Mouse (Mus musculus) gastrocnemius, adult 8-10 months (tissue): ENCODE measurements around the gene Syt16. TPM values are rescaled to one million over a fixed set of nuclear protein-coding genes. Genes with fewer than 3 reads are reported as not detected.

Source experiments
- DNase-seq, 2 experiments: peaks; one replicate each; pipeline ENCODE4 v3.0.0; 2022; ENCODE audit warnings: low spot score in 2 of 2
- total RNA-seq, 4 experiments: library from RNA; stranded (reverse); gene quantifications; 2 replicates each; pipeline ENCODE4 v1.2.4; 2022

Syt16 gene
- total RNA-seq, 4 experiments from 2014 or later = not detected

DNA sequence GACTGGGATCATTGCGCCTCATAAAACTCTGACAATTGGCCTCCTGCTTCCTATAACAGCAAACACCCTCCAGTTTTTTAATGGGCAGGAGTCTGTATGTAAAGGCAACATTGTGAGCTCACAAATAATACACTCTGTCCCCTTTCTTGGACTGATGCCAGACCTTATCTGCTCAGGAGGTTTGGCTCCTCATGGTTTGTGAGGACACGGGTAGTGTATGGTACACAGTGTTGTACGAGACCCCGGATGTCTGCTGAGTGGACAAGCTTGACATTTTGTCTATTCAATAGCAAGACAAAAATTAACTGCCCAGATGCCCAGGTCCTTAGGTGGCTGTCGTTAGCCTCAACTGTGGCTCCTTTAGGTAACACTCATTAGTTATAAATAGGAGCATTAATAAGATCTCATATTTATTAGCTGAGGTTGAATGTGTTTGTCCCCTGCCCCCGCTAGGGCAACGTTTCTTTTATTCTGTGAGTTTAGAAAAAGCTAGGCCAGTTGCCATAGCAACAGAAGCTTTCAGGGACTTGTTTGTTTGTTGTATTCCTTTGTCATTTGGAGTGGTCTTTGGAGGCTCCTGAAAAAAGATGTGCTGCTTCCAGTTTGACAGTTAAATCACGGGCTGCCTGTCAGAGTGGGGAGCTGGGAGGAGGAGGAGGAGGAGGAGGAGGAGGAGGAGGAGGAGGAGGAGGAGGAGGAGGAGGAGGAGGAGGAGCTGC is 101.3 kb downstream of the Syt16 start:
- no peak for DNase-seq

DNA sequence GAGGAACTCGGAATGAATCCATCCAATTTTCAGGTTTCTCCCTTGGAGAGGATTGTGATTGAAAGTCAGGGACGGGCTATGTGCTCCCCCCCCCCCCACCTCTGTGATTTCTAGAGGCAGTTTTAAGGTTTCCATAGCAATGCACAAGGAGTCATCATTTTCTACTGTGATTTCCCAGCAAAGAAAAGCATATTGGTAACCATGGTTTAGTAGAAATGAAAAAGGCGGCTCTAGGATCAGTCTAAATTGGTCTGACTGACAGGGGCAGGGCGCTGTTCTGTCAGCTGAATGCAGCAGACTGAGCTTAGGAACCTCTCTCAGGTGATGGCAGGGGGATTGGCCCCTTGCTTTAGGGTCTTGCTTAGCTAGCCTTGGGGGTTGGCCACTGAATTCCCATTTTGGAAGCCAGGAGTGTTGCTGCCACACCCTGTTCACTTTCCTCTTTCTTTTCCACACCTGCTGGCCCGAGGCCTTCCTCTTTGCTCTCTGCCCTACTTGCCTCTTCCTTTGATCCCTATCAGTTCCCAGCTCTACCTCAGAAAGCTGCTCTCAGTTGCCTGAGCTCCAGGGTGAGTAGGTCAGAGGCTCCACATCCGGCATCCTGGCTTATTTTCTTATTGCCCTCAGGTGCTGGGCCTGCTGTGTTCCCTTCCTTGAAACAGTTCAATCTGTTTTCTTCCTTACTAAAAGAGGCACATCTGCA is 108.5 kb downstream of the Syt16 start:
- DNase-seq = no peak

GRCm38 (mm10) chr12:74108663-74109081 is 111.2 kb downstream of the Syt16 start:
- no peak for DNase-seq

GRCm38 (mm10) chr12:74109462-74110068 is 112.1 kb downstream of the Syt16 start:
- DNase-seq = no peak

DNA sequence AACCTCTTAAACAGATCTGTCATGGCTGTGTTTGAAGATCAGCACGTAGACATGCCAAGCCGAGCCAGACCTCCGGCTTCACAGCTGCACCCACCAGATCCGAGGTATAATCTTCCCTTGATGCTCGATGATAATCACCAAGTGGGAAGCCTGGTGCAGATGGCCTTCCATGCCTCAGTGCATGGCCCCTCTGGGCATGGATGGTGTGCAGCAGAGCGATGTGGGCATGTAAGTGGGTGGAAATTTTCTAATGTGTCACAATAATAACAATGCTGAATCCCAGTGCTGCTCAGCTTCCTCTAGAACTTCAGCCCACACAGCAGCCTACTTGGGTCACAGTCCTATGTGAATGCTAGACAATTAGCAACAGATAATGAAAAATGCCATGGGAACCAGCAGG is 119.4 kb downstream of the Syt16 start:
- no peak for DNase-seq

- DNase-seq = no peak
Measured at GRCm38 (mm10) chr12:74125796-74126195, 128.3 kb downstream of the Syt16 start.

- DNase-seq = no peak
Measured at GRCm38 (mm10) chr12:74128229-74128628, 130.8 kb downstream of the Syt16 start.

- DNase-seq = no peak
Measured at GRCm38 (mm10) chr12:74131790-74132189, 134.3 kb downstream of the Syt16 start.

GRCm38 (mm10) chr12:74142147-74142546 is 144.7 kb downstream of the Syt16 start:
- DNase-seq = no peak

DNA sequence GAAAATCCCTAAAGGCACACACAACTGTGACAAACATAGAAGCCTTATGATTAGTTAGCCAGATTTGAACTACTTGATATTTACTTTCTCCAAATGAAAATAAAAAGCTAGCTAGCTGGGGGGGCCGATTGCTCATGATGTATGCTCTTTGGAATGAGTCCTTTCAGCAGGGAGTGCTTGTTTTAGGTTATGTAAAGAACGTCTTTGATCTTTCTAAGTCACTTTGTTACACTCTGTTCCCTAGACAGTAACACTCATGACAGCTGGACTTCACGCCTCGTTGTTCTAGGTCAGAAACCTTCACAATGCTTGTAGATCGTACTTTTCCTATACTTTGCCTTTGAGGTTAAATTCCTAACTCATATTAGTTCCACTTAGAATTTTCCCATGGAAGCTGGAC is 146.9 kb downstream of the Syt16 start:
- DNase-seq = no peak

DNA sequence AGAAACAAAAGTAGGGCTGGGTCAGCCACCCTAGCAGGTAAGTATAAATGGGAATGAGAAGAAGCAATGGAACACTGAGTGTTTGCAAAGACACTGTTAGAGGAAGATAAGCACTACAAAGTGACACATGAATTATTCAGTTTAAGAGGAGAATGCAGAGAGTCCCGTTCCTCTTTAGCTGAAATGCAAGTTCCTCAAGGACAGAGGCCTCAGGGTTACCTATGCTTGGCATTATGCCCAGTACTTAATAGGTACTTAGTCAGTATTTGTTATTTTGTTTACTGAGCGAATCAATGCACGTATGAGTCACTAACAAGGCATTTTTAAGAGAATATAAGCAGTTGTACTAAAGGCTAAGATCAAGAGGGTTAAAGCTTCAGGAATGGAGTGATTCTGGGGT is 163.3 kb downstream of the Syt16 start:
- no peak for DNase-seq

GRCm38 (mm10) chr12:74163080-74163479 is 165.6 kb downstream of the Syt16 start:
- DNase-seq = no peak

DNA sequence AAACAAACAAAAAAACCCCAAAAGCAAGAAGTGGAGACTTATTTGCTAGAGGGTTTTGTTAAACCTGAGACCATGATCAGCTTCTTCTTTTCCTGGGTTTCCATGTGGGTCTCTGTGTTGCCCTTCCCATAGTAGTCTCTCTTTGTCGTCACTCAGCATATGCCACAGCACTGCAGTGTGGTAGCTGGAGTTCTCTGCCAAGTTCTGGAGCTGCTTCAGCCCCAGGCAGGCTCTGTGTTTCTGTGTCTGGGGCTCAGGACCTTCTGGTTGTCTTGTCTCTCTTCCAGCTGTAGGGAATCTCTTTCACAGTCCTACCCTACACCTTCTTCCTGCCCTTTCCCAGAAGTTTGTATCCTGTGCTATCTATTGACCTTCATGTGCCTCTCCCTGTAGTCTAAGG is 173.8 kb downstream of the Syt16 start:
- no peak for DNase-seq

GRCm38 (mm10) chr12:74173902-74174301 is 176.4 kb downstream of the Syt16 start:
- no peak for DNase-seq

- DNase-seq = no peak
Measured at GRCm38 (mm10) chr12:74184596-74184995, 187.1 kb downstream of the Syt16 start.

- no peak for DNase-seq
Measured at GRCm38 (mm10) chr12:74188243-74188785, 190.9 kb downstream of the Syt16 start.

DNA sequence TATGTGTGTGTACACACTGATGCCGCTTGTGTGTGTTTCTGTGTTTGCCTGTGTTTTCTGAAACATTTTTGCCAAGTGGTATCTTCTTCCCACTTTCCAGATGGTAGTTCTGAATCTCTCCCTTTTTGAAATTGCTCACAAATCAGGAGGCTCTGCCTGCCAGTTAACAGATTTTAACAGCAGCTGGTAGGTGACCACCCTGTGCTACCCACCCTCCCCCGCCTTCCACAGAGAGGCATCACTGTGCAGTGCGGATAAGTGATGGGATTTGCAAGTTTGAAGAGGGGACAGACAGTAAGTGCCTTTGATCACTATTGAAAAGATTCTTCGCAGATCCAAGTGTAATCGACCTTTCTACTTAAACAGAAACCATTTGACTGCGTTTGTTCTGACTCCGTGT is 191.4 kb downstream of the Syt16 start:
- no peak for DNase-seq

- no peak for DNase-seq
Measured at GRCm38 (mm10) chr12:74189840-74190239, 192.4 kb downstream of the Syt16 start.

DNA sequence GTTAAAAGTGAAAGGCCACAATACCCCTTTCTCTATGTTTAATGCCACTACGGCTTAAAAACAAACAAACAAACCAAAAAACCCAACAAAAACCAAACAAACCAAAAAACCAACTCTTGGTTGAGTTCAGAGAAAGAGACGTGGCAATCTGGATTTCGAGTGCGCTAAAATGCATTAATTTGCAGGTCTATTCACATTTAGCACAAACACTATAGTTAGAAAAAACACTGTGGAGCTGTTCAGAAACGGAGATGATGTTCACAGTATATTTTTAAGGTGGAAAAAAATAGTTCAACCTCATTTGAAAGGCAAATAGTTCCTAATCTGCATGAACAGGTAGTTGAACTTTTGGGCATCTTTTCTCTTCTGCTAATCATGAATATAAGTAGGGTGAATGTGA is 192.8 kb downstream of the Syt16 start:
- no peak for DNase-seq

- no peak for DNase-seq
Measured at GRCm38 (mm10) chr12:74192552-74192951, 195.1 kb downstream of the Syt16 start.

GRCm38 (mm10) chr12:74201410-74201809 is 203.9 kb downstream of the Syt16 start:
- no peak for DNase-seq

- DNase-seq = no peak
Measured at GRCm38 (mm10) chr12:74202431-74203042, 205.1 kb downstream of the Syt16 start.
